Mouse (Mus musculus) embryonic fibroblast, embryonic 13.5 days (primary cell): ENCODE measurements around the gene Spsb2.

Source experiments
- CTCF ChIP-seq: IDR thresholded peaks from 2 replicates; pipeline ENCODE4 v1.5.1; 2011; ENCODE audit warnings: mild to moderate bottlenecking, control low read depth, low read length, moderate library complexity, borderline replicate concordance; ENCODE audit not compliant: insufficient read depth
- POLR2A ChIP-seq: IDR thresholded peaks from 2 replicates; pipeline ENCODE4 v1.6.1; 2011; ENCODE audit warnings: low read depth, mild to moderate bottlenecking, control low read depth, low read length, moderate library complexity

DNA sequence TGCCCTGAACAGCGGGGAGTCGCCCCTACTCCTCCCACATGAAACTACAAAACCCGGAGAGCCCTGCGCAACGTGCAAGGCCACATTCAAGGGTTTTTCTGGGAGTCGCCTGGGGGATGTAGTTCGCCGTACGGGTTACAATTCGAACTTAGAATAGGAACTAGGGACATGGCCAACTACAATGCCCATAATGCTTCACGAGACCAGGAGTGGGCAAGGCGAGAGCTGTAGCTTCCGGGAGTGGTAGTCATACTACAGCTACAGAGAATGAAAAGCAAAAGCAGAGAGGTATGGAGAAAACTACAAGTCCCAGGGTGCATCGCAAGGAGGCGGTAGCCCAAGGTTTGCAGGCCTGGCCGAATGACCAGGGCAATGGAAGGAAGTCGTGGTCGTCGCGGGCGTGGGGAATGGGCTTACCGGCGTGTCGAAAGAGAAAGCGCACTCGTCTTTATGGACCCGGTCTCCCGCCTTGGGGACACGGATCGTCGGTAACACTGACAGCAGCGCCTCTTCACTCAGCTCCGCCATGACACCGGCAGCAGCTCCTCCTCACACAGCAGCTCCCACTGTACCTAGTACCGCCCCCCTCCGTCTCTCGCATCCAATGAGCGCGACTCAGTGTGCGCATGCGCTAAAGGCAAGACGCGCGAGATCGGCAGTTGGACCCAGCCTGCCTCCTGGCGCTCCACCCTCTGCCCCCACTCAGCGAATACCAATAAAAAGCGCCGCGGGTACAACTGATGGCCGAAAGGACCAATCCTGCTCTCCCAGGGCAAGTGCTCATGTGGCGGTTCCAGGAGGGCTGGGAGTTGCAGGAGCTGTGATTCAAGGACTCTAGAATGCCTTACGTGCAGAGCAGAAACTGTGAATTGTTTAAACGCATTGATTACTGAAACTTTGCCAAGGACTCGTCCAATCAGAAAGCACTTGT is 20.7 kb downstream of the Spsb2 start, which contains the start of the genes Usp5 and Cdca3:
- TF ChIP-seq CTCF (no peak), POLR2A (no peak; the same call in none of the 2 replicates)
